In genomic region chr11:9666648-9667255, GRCm38 (mm10) we compare ENCODE assay signal across 19 mouse cellular contexts.
DNase-seq lines count a peak whose midpoint lies in the region; ATAC-seq lines count a peak whose summit lies in the region.
"Had no signal": no experiment of that assay in that cellular context is flagged by ENCODE, and none has a peak within 500 bp of the region (broad histone marks: within the 10 kb centered on the region; RNA-seq: fewer than 3 reads in every experiment).

No protein-coding gene starts in this region.

- ATAC-seq in heart, embryonic 14.5 days (ENCODE audit: insufficient number of reproducible peaks, insufficient read depth, low FRiP score, low read depth) = peak; percentile 43; the same call in 1 of the 2 replicates
- peak; percentile 71 for ATAC-seq in lung, embryonic 16.5 days (ENCODE audit: low read depth)
- ATAC-seq in intestine, embryonic 14.5 days (replicated peaks; ENCODE audit: low FRiP score, low TSS enrichment, low read depth) = peak; percentile 87
- ATAC-seq in intestine, embryonic 15.5 days = peak; percentile 93
- ATAC-seq: forebrain, embryonic 16.5 days had no signal

- no peaks in the 10 kb centered on the region for H3K36me3 ChIP-seq in heart, embryonic 14.5 days (ENCODE audit: control insufficient read depth, insufficient read depth, low read length)
- no peaks in the 10 kb centered on the region for H3K36me3 ChIP-seq in lung, embryonic 16.5 days (ENCODE audit: control insufficient read depth, insufficient read depth, low read length)
- H3K36me3 ChIP-seq in intestine, embryonic 14.5 days (ENCODE audit: control insufficient read depth, insufficient read depth, low read length) = no peaks in the 10 kb centered on the region
- H3K36me3 ChIP-seq in intestine, embryonic 15.5 days = no peaks in the 10 kb centered on the region
- H3K36me3 ChIP-seq: embryonic facial prominence, embryonic 13.5 days; forebrain, embryonic 12.5 days; heart, embryonic 10.5 days; hindbrain, embryonic 15.5 days had no signal

- peak overlapping the region; percentile 10 to 69; a peak in 2 of 4 replicates for H3K27ac ChIP-seq in heart, embryonic 14.5 days (replicated peaks in 1 of 2; ENCODE audit: control insufficient read depth in 1 of 2, insufficient read depth in 1 of 2, low read depth in 2 of 2, low read length in 2 of 2)
- H3K27ac ChIP-seq in lung, embryonic 16.5 days (ENCODE audit: low read length) = peak overlapping the region; percentile 49; the same call in 1 of the 2 replicates
- H3K27ac ChIP-seq in intestine, embryonic 14.5 days (ENCODE audit: low read depth) = no peak overlapping the region
- no peak overlapping the region for H3K27ac ChIP-seq in intestine, embryonic 15.5 days
- H3K27ac ChIP-seq: embryonic facial prominence, embryonic 13.5 days; forebrain, embryonic 12.5 days; heart, embryonic 10.5 days; hindbrain, embryonic 15.5 days had no signal

- H3K4me1 ChIP-seq in heart, embryonic 14.5 days (ENCODE audit: control insufficient read depth in 2 of 2, insufficient read depth in 2 of 2, low read length in 2 of 2) = no peaks in the 10 kb centered on the region
- H3K4me1 ChIP-seq in lung, embryonic 16.5 days (replicated peaks; ENCODE audit: control insufficient read depth, insufficient read depth, low read length) = 0 out of 2 replicates have a peak, but pooled peaks cover 3% of the 10 kb centered on the region
- no peaks in the 10 kb centered on the region for H3K4me1 ChIP-seq in intestine, embryonic 14.5 days (replicated peaks; ENCODE audit: control insufficient read depth, insufficient read depth, low read length)
- no peaks in the 10 kb centered on the region for H3K4me1 ChIP-seq in intestine, embryonic 15.5 days (replicated peaks)
- H3K4me1 ChIP-seq: embryonic facial prominence, embryonic 13.5 days; forebrain, embryonic 12.5 days; heart, embryonic 10.5 days; hindbrain, embryonic 15.5 days had no signal

- no peaks in the 10 kb centered on the region for H3K9me3 ChIP-seq in heart, embryonic 14.5 days (ENCODE audit: control insufficient read depth, low read length)
- H3K9me3 ChIP-seq in lung, embryonic 16.5 days (ENCODE audit: control insufficient read depth, low read length) = no peaks in the 10 kb centered on the region
- no peaks in the 10 kb centered on the region for H3K9me3 ChIP-seq in intestine, embryonic 14.5 days (ENCODE audit: control insufficient read depth, low read length)
- no peaks in the 10 kb centered on the region for H3K9me3 ChIP-seq in intestine, embryonic 15.5 days
- H3K9me3 ChIP-seq: embryonic facial prominence, embryonic 13.5 days; forebrain, embryonic 12.5 days; heart, embryonic 10.5 days; hindbrain, embryonic 15.5 days had no signal

- H3K27me3 ChIP-seq in heart, embryonic 14.5 days (ENCODE audit: control insufficient read depth, insufficient read depth, low read length) = no peaks in the 10 kb centered on the region
- no peaks in the 10 kb centered on the region for H3K27me3 ChIP-seq in lung, embryonic 16.5 days (ENCODE audit: control insufficient read depth, insufficient read depth, low read depth, low read length)
- H3K27me3 ChIP-seq in intestine, embryonic 14.5 days (replicated peaks; ENCODE audit: control insufficient read depth, insufficient read depth, low read length) = no peaks in the 10 kb centered on the region
- no peaks in the 10 kb centered on the region for H3K27me3 ChIP-seq in intestine, embryonic 15.5 days (replicated peaks)
- H3K27me3 ChIP-seq: embryonic facial prominence, embryonic 13.5 days; forebrain, embryonic 12.5 days; hindbrain, embryonic 15.5 days had no signal

- H3K4me2 ChIP-seq in heart, embryonic 14.5 days (ENCODE audit: low read length) = no peak overlapping the region
- no peak overlapping the region for H3K4me2 ChIP-seq in lung, embryonic 16.5 days (ENCODE audit: low read depth, low read length)
- H3K4me2 ChIP-seq in intestine, embryonic 14.5 days (ENCODE audit: low read length) = no peak overlapping the region
- H3K4me2 ChIP-seq in intestine, embryonic 15.5 days (replicated peaks) = no peak overlapping the region
- H3K4me2 ChIP-seq: embryonic facial prominence, embryonic 13.5 days; forebrain, embryonic 12.5 days; hindbrain, embryonic 15.5 days had no signal

- no peak overlapping the region for H3K9ac ChIP-seq in heart, embryonic 14.5 days (ENCODE audit: low read length)
- H3K9ac ChIP-seq in lung, embryonic 16.5 days (ENCODE audit: low read length) = no peak overlapping the region
- no peak overlapping the region for H3K9ac ChIP-seq in intestine, embryonic 14.5 days (ENCODE audit: low read length)
- no peak overlapping the region for H3K9ac ChIP-seq in intestine, embryonic 15.5 days
- H3K9ac ChIP-seq: embryonic facial prominence, embryonic 13.5 days; forebrain, embryonic 12.5 days; hindbrain, embryonic 15.5 days had no signal

- H3K4me3 ChIP-seq in heart, embryonic 14.5 days (ENCODE audit: control insufficient read depth in 1 of 2, insufficient read depth in 1 of 2, low read depth in 1 of 2, low read length in 2 of 2) = no peak overlapping the region
- no peak overlapping the region for H3K4me3 ChIP-seq in lung, embryonic 16.5 days (ENCODE audit: low read length)
- no peak overlapping the region for H3K4me3 ChIP-seq in intestine, embryonic 14.5 days (ENCODE audit: low read depth, low read length)
- no peak overlapping the region for H3K4me3 ChIP-seq in intestine, embryonic 15.5 days (replicated peaks)
- H3K4me3 ChIP-seq: embryonic facial prominence, embryonic 13.5 days; forebrain, embryonic 12.5 days; heart, embryonic 10.5 days; hindbrain, embryonic 15.5 days had no signal

- WGBS in heart, embryonic 14.5 days = 56% methylated on average over 3 of the region's 3 CpGs
- 44% methylated on average over 3 of the region's 3 CpGs for WGBS in lung, embryonic 16.5 days
- 60% methylated on average over 3 of the region's 3 CpGs for WGBS in intestine, embryonic 14.5 days
- WGBS in intestine, embryonic 15.5 days = 54% methylated on average over 3 of the region's 3 CpGs

- no peak for DNase-seq in heart, adult 11 months
- no peak for DNase-seq in lung, postnatal 4 days
- no peak for DNase-seq in intestine, embryonic 14.5 days (ENCODE audit: low spot score)
- no peak for DNase-seq in right cerebral cortex, postnatal 10 days (ENCODE audit: low spot score in 2 of 2)
- DNase-seq: adrenal gland, adult 2 months; adrenal gland, postnatal 25 days; cerebellum, adult 18-20 months; cerebellum, adult 9-11 months; cerebellum, postnatal 36 days; gastrocnemius, postnatal 14 days; kidney, adult 8-10 months had no signal

Comparison
In these comparisons a context has a peak if more than half of its experiments do, and no peak if none do; other contexts are left out.
1. ATAC-seq: peak in every context shown above with its lines; median percentile 93 in intestine, embryonic 15.5 days; 87 in intestine, embryonic 14.5 days; 71 in lung, embryonic 16.5 days; 43 in heart, embryonic 14.5 days.
2. H3K27ac ChIP-seq: peak in heart, embryonic 14.5 days (2 of 2) and lung, embryonic 16.5 days (single experiment); none in intestine, embryonic 14.5 days (single experiment) and intestine, embryonic 15.5 days (single experiment).